Mouse (Mus musculus) MEL (cell line): ENCODE data around the gene Slc25a38. TPM values are rescaled to one million over a fixed set of nuclear protein-coding genes. Genes with fewer than 3 reads are reported as not detected.

Experiments
- DNase-seq: peaks from one replicate; pipeline ENCODE4 v3.0.0; 2011; ENCODE audit warnings: low read depth, low spot score
- H3K27ac ChIP-seq: 2 replicates; pipeline ENCODE4 v1.5.1; 2012; ENCODE audit warnings: low read depth, mild to moderate bottlenecking, control low read depth, low read length, moderate library complexity; ENCODE audit not compliant: control insufficient read depth
- H3K27me3 ChIP-seq, 2 experiments: fragments of 150-350 bp in 1 of 2; sonication (generic) in 1 of 2; 2 replicates each; pipeline ENCODE4 v1.6.1; 2012; ENCODE audit warnings: low read length in 2 of 2, mild to moderate bottlenecking in 2 of 2, improper control_type of control experiment in 1 of 2, moderate library complexity in 1 of 2; ENCODE audit not compliant: insufficient read depth in 2 of 2, control insufficient read depth in 1 of 2
- H3K36me3 ChIP-seq, 2 experiments: 2 replicates each; pipeline ENCODE4 v1.6.1; 2012 to 2014; ENCODE audit warnings: low read length in 2 of 2, improper control_type of control experiment in 1 of 2, inconsistent platforms in 1 of 2, mild to moderate bottlenecking in 1 of 2; ENCODE audit not compliant: insufficient read depth in 2 of 2, control insufficient read depth in 1 of 2
- H3K4me1 ChIP-seq, 2 experiments: fragments of 150-350 bp in 1 of 2; sonication (generic) in 1 of 2; 2 replicates each; pipeline ENCODE4 v1.6.1; 2012; ENCODE audit warnings: low read length in 2 of 2, improper control_type of control experiment in 1 of 2, mild to moderate bottlenecking in 1 of 2; ENCODE audit not compliant: insufficient read depth in 2 of 2, control insufficient read depth in 1 of 2
- H3K4me3 ChIP-seq, 2 experiments: fragments of 150-350 bp in 1 of 2; sonication (generic) in 1 of 2; 2 replicates each; pipeline ENCODE4 v1.5.1; 2012; ENCODE audit warnings: low read depth in 2 of 2, low read length in 2 of 2, mild to moderate bottlenecking in 2 of 2, moderate library complexity in 2 of 2, control low read depth in 1 of 2, improper control_type of control experiment in 1 of 2; ENCODE audit not compliant: control insufficient read depth in 1 of 2, insufficient read depth in 1 of 2
- H3K79me2 ChIP-seq: 2 replicates; pipeline ENCODE4 v1.6.1; 2012; ENCODE audit warnings: mild to moderate bottlenecking, low read length, moderate library complexity; ENCODE audit not compliant: control insufficient read depth, poor library complexity, insufficient read depth
- H3K9ac ChIP-seq: 2 replicates; pipeline ENCODE4 v1.6.1; 2012; ENCODE audit warnings: low read depth, mild to moderate bottlenecking, control low read depth, low read length, moderate library complexity; ENCODE audit not compliant: control insufficient read depth, poor library complexity, severe bottlenecking
- H3K9me3 ChIP-seq: fragments of 150-350 bp; sonication (generic); replicated peaks from 2 replicates; pipeline ENCODE4 v1.6.1; 2012; ENCODE audit warnings: mild to moderate bottlenecking, low read length, improper control_type of control experiment, moderate library complexity; ENCODE audit not compliant: insufficient read depth
- BHLHE40 ChIP-seq: IDR thresholded peaks from 2 replicates; pipeline ENCODE4 v1.6.1; 2012; ENCODE audit warnings: low read depth, mild to moderate bottlenecking, inconsistent platforms, low read length, improper control_type of control experiment, borderline replicate concordance
- CHD1 ChIP-seq: IDR thresholded peaks from 2 replicates; pipeline ENCODE4 v1.6.1; 2012; ENCODE audit warnings: low read depth, mild to moderate bottlenecking, inconsistent platforms, low read length, improper control_type of control experiment
- CTCF ChIP-seq, 3 experiments: IDR thresholded peaks in 2 of 3; conservative IDR thresholded peaks in 1 of 3; 2 replicates each; pipeline ENCODE4 v1.5.1; 2011 to 2012; ENCODE audit warnings: low read length in 3 of 3, low read depth in 2 of 3, mild to moderate bottlenecking in 2 of 3, improper control_type of control experiment in 1 of 3, inconsistent platforms in 1 of 3, mixed read lengths in 1 of 3, moderate library complexity in 1 of 3; ENCODE audit not compliant: control insufficient read depth in 1 of 3, insufficient read depth in 1 of 3, poor library complexity in 1 of 3, severe bottlenecking in 1 of 3
- ELF1 ChIP-seq: IDR thresholded peaks from 2 replicates; pipeline ENCODE4 v1.6.1; 2014; ENCODE audit warnings: low read depth, mild to moderate bottlenecking, inconsistent platforms, low read length, improper control_type of control experiment, moderate library complexity
- ETS1 ChIP-seq: IDR thresholded peaks from 2 replicates; pipeline ENCODE4 v1.6.1; 2012; ENCODE audit warnings: low read depth, mild to moderate bottlenecking, inconsistent platforms, low read length, improper control_type of control experiment, moderate library complexity
- GABPA ChIP-seq: IDR thresholded peaks from 2 replicates; pipeline ENCODE4 v1.6.1; 2012; ENCODE audit warnings: low read depth, mild to moderate bottlenecking, inconsistent platforms, low read length, improper control_type of control experiment, moderate library complexity
- KAT2A ChIP-seq: conservative IDR thresholded peaks from 2 replicates; pipeline ENCODE4 v1.6.1; 2012; ENCODE audit warnings: low read depth, low read length, improper control_type of control experiment, inconsistent platforms
- MAFK ChIP-seq: IDR thresholded peaks from 2 replicates; pipeline ENCODE4 v1.6.1; 2011; ENCODE audit warnings: low read depth, mild to moderate bottlenecking, low read length, improper control_type of control experiment, borderline replicate concordance
- MAX ChIP-seq: IDR thresholded peaks from 2 replicates; pipeline ENCODE4 v1.6.1; 2011; ENCODE audit warnings: low read length, improper control_type of control experiment
- MAZ ChIP-seq: IDR thresholded peaks from 2 replicates; pipeline ENCODE4 v1.6.1; 2012; ENCODE audit warnings: low read depth, mild to moderate bottlenecking, inconsistent platforms, low read length, improper control_type of control experiment
- MXI1 ChIP-seq: IDR thresholded peaks from 2 replicates; pipeline ENCODE4 v1.6.1; 2011; ENCODE audit warnings: mild to moderate bottlenecking, low read depth, low read length, improper control_type of control experiment
- MYB ChIP-seq: IDR thresholded peaks from 2 replicates; pipeline ENCODE4 v1.6.1; 2011; ENCODE audit warnings: mild to moderate bottlenecking, low read depth, low read length, improper control_type of control experiment
- MYC ChIP-seq: IDR thresholded peaks from 2 replicates; pipeline ENCODE4 v1.6.1; 2011; ENCODE audit warnings: low read depth, mild to moderate bottlenecking, low read length, improper control_type of control experiment, moderate library complexity
- NELFE ChIP-seq: IDR thresholded peaks from 2 replicates; pipeline ENCODE4 v1.6.1; 2011; ENCODE audit warnings: low read depth, low read length, improper control_type of control experiment
- NRF1 ChIP-seq: IDR thresholded peaks from 2 replicates; pipeline ENCODE4 v1.6.1; 2014; ENCODE audit warnings: low read depth, mild to moderate bottlenecking, inconsistent platforms, low read length, improper control_type of control experiment, moderate library complexity; ENCODE audit not compliant: poor library complexity, insufficient read depth, severe bottlenecking
- POLR2A ChIP-seq, 2 experiments: IDR thresholded peaks; 2 replicates each; pipeline ENCODE4 v1.6.1; 2011 to 2012; ENCODE audit warnings: low read length in 2 of 2, mild to moderate bottlenecking in 2 of 2, control low read depth in 1 of 2, improper control_type of control experiment in 1 of 2, low read depth in 1 of 2, moderate library complexity in 1 of 2; ENCODE audit not compliant: control insufficient read depth in 1 of 2, insufficient read depth in 1 of 2, poor library complexity in 1 of 2
- POLR2AphosphoS5 ChIP-seq: IDR thresholded peaks from 2 replicates; pipeline ENCODE4 v1.6.1; 2012; ENCODE audit warnings: low read depth, borderline replicate concordance, mild to moderate bottlenecking, inconsistent platforms, low read length, moderate library complexity, mixed read lengths
- RAD21 ChIP-seq: IDR thresholded peaks from 2 replicates; pipeline ENCODE4 v1.6.1; 2011; ENCODE audit warnings: mild to moderate bottlenecking, low read depth, low read length, improper control_type of control experiment
- RCOR1 ChIP-seq: IDR thresholded peaks from 2 replicates; pipeline ENCODE4 v1.6.1; 2012; ENCODE audit warnings: low read depth, mild to moderate bottlenecking, inconsistent platforms, low read length, improper control_type of control experiment
- SIN3A ChIP-seq: IDR thresholded peaks from 2 replicates; pipeline ENCODE4 v1.6.1; 2012; ENCODE audit warnings: low read length, improper control_type of control experiment, inconsistent platforms
- SMC3 ChIP-seq: IDR thresholded peaks from 2 replicates; pipeline ENCODE4 v1.6.1; 2011; ENCODE audit warnings: low read depth, low read length, improper control_type of control experiment
- TBP ChIP-seq: IDR thresholded peaks from 2 replicates; pipeline ENCODE4 v1.8.0; 2011; ENCODE audit warnings: low read depth, low read length, improper control_type of control experiment
- USF1 ChIP-seq: IDR thresholded peaks from 2 replicates; pipeline ENCODE4 v1.6.1; 2014; ENCODE audit warnings: low read depth, mild to moderate bottlenecking, inconsistent platforms, low read length, improper control_type of control experiment, moderate library complexity
- ZC3H11A ChIP-seq: IDR thresholded peaks from 2 replicates; pipeline ENCODE4 v1.6.1; 2012; ENCODE audit warnings: low read depth, mild to moderate bottlenecking, inconsistent platforms, low read length, improper control_type of control experiment
- ZMIZ1 ChIP-seq: IDR thresholded peaks from 2 replicates; pipeline ENCODE4 v1.6.1; 2012; ENCODE audit warnings: low read depth, mild to moderate bottlenecking, inconsistent platforms, low read length, improper control_type of control experiment, moderate library complexity
- ZNF384 ChIP-seq: IDR thresholded peaks from 2 replicates; pipeline ENCODE4 v1.6.1; 2012; ENCODE audit warnings: low read depth, mild to moderate bottlenecking, inconsistent platforms, low read length, improper control_type of control experiment
- polyA plus RNA-seq, 2 experiments: library from polyadenylated mRNA; stranded (reverse) in 1 of 2; unstranded in 1 of 2; fragments of >175 nt in 1 of 2; fragments of >200 nt in 1 of 2; gene quantifications; 2 replicates each; pipeline versions ENCODE4 v1.2.1 to v1.2.4; 2012; ENCODE audit warnings: low replicate concordance in 2 of 2, low read depth in 1 of 2; ENCODE audit not compliant: insufficient read length in 2 of 2, insufficient read depth in 1 of 2, missing spikeins in 1 of 2
- total RNA-seq: library from RNA; depleted of rRNA; stranded (reverse); fragments of 300-350 nt; gene quantifications from 2 replicates; pipeline ENCODE4 v1.2.3, GENCODE M21; 2012

Gene Slc25a38
- total and polyA plus RNA-seq, 3 experiments = 81.3 to 87.6 TPM; not detected in 1

- TF ChIP-seq POLR2A (IDR thresholded peaks at IDR 0.05; ENCODE audit: control insufficient read depth in 1 of 2, insufficient read depth in 1 of 2, low read depth in 1 of 2, low read length in 2 of 2, poor library complexity in 1 of 2) (peak in 1 of 2 experiments; percentile 90; a peak in 2 of 4 replicates), NELFE (peak; percentile 92), SMC3 (no peak), ZMIZ1 (peak; percentile 82; the same call in 1 of the 2 replicates), ETS1 (no peak), POLR2AphosphoS5 (peak; percentile 61; the same call in 1 of the 2 replicates), MXI1 (peak; percentile 87), KAT2A (no peak; the same call in 1 of the 2 replicates), MAZ (no peak), MYC (peak; percentile 92; the same call in 1 of the 2 replicates), TBP (peak; percentile 97), CHD1 (no peak; the same call in 1 of the 2 replicates), CTCF (IDR thresholded peaks at IDR 0.05 in 2 of 3, conservative IDR thresholded peaks at IDR 0.05 in 1 of 3; ENCODE audit: control insufficient read depth in 1 of 3, insufficient read depth in 1 of 3, low read depth in 2 of 3, low read length in 3 of 3, poor library complexity in 1 of 3, severe bottlenecking in 1 of 3) (no peak), MAX (peak; percentile 82), BHLHE40 (no peak), RAD21 (no peak), ZNF384 (no peak), USF1 (no peak), RCOR1 (no peak)
Measured at GRCm38 (mm10) chr9:120127538-120128251, 17.5 kb downstream of the Slc25a38 start, which contains the start of gene Rpsa (continued).

- Histone ChIP-seq H3K4me1 (peaks cover 0 to 7% of the 10 kb centered on the region in 2 experiments; a peak in 1 of 4 replicates), H3K79me2 (peaks cover 33% of the 10 kb centered on the region), H3K4me3 (peak overlapping the region; percentile 53 to 95), H3K27ac (peak overlapping the region; percentile 96), H3K27me3 (no peaks in the 10 kb centered on the region)
- no peak for TF ChIP-seq MYB
- TF ChIP-seq MAZ = no peak
- 0 out of 2 replicates have a peak, but pooled peaks have one; percentile 6 for TF ChIP-seq SIN3A
- TF ChIP-seq ZMIZ1 = no peak
- no peak for TF ChIP-seq GABPA
- no peak for TF ChIP-seq RAD21
- TF ChIP-seq CHD1 = 0 out of 2 replicates have a peak, but pooled peaks have one; percentile 27
- TF ChIP-seq POLR2A (IDR thresholded peaks at IDR 0.05; ENCODE audit: control insufficient read depth in 1 of 2, insufficient read depth in 1 of 2, low read depth in 1 of 2, low read length in 2 of 2, poor library complexity in 1 of 2) = peak in 1 of 2 experiments; percentile 42; a peak in 1 of 4 replicates
- no peak for TF ChIP-seq NRF1
- TF ChIP-seq BHLHE40 = no peak
- no peak for TF ChIP-seq ZC3H11A
- no peak for TF ChIP-seq MAFK
- no peak for TF ChIP-seq ETS1
- TF ChIP-seq ELF1 = no peak
- TF ChIP-seq, all 39 proteins: peak for 3
- no peaks in the 10 kb centered on the region for H3K9me3 ChIP-seq
- DNase-seq = peak; percentile 53
- H3K36me3 ChIP-seq = peaks cover 14 to 16% of the 10 kb centered on the region in 2 experiments
- peak overlapping the region; percentile 100 for H3K9ac ChIP-seq
Measured at GRCm38 (mm10) chr9:120129276-120129675, 19.1 kb downstream of the Slc25a38 start.
